Mouse (Mus musculus): ENCODE results near the gene Tanc2.

Tanc2 gene

GRCm38 (mm10) chr11:105953402-105953801 lies 363.6 kb downstream of the Tanc2 start:
- DNase-seq (ENCODE audit: low spot score in 2 of 2): no peak

GRCm38 (mm10) chr11:105955815-105956430 lies 366.1 kb downstream of the Tanc2 start:
- DNase-seq (ENCODE audit: low spot score in 2 of 2): no peak

GRCm38 (mm10) chr11:105957501-105957900 lies 367.7 kb downstream of the Tanc2 start:
- no peak for DNase-seq (ENCODE audit: low spot score in 2 of 2)

- DNase-seq (ENCODE audit: low spot score in 2 of 2): no peak
Observed at GRCm38 (mm10) chr11:105958566-105958965, 368.8 kb downstream of the Tanc2 start.

- DNase-seq (ENCODE audit: low spot score in 2 of 2): no peak
Observed at GRCm38 (mm10) chr11:105959355-105959754, 369.6 kb downstream of the Tanc2 start.

- DNase-seq (ENCODE audit: low spot score in 2 of 2): no peak
Observed at GRCm38 (mm10) chr11:105964691-105965090, 374.9 kb downstream of the Tanc2 start.

- no peak for DNase-seq (ENCODE audit: low spot score in 2 of 2)
Observed at GRCm38 (mm10) chr11:105966288-105966687, 376.5 kb downstream of the Tanc2 start.

- no peak for DNase-seq (ENCODE audit: low spot score in 2 of 2)
Observed at GRCm38 (mm10) chr11:105967741-105968574, 378.2 kb downstream of the Tanc2 start, which contains the start of gene Ace. Gene Ace, plus strand, starts transcription at chr11:105967945.

- no peak for DNase-seq (ENCODE audit: low spot score in 2 of 2)
Observed at GRCm38 (mm10) chr11:105968948-105969347, 379.2 kb downstream of the Tanc2 start.

GRCm38 (mm10) chr11:105969516-105969915 lies 379.7 kb downstream of the Tanc2 start:
- no peak for DNase-seq (ENCODE audit: low spot score in 2 of 2)

GRCm38 (mm10) chr11:105974593-105974992 lies 384.8 kb downstream of the Tanc2 start:
- DNase-seq (ENCODE audit: low spot score in 2 of 2): no peak

- no peak for DNase-seq (ENCODE audit: low spot score in 2 of 2)
Observed at GRCm38 (mm10) chr11:105975050-105975449, 385.3 kb downstream of the Tanc2 start.

GRCm38 (mm10) chr11:105975636-105976035 lies 385.9 kb downstream of the Tanc2 start:
- DNase-seq (ENCODE audit: low spot score in 2 of 2): no peak

- no peak for DNase-seq (ENCODE audit: low spot score in 2 of 2)
Observed at GRCm38 (mm10) chr11:105978232-105978631, 388.4 kb downstream of the Tanc2 start.

- DNase-seq (ENCODE audit: low spot score in 2 of 2): no peak
Observed at GRCm38 (mm10) chr11:105978634-105979033, 388.8 kb downstream of the Tanc2 start.
